Mouse (Mus musculus) gastrocnemius, adult 18-20 months (tissue): Measurements from ENCODE around the gene Ubap2. TPM values are rescaled to one million over a fixed set of nuclear protein-coding genes. Genes with fewer than 3 reads are reported as not detected.

Source experiments
- DNase-seq: peaks from one replicate; pipeline ENCODE4 v3.0.0; 2021; ENCODE audit warnings: low spot score
- long read RNA-seq, 2 experiments: library from polyadenylated mRNA; stranded (forward); transcript quantifications; one replicate each; pipeline ENCODE4 v2.0.0; 2021
- total RNA-seq, 2 experiments: library from RNA; stranded (reverse); gene quantifications; 2 replicates each; pipeline ENCODE4 v1.2.3; 2021

Gene Ubap2
- total RNA-seq = 10 to 100 TPM; 87.1 to 89.5 TPM
- long read RNA-seq, experiment 1, full-length matches to known transcripts = 23 of 103 reads
- long read RNA-seq, experiment 1, partial matches to known transcripts = 34 of 103 reads
- long read RNA-seq, experiment 1, other reads (novel, unspliced or antisense) = 46 of 103 reads
- long read RNA-seq, experiment 2, full-length matches to known transcripts = 25 of 80 reads
- long read RNA-seq, experiment 2, partial matches to known transcripts = 17 of 80 reads
- long read RNA-seq, experiment 2, other reads (novel, unspliced or antisense) = 38 of 80 reads

- peak; percentile 97 for DNase-seq
These were observed at the start of gene Ubap2 for GRCm38 (mm10) chr4:41274980-41275850. Gene Ubap2 (minus strand): TSS chr4:41275144.

- no peak for DNase-seq
These were observed 46.0 kb upstream of the Ubap2 start for GRCm38 (mm10) chr4:41320971-41321370.

- DNase-seq = no peak
These were observed 43.3 kb upstream of the Ubap2 start for GRCm38 (mm10) chr4:41318267-41318666.

DNA sequence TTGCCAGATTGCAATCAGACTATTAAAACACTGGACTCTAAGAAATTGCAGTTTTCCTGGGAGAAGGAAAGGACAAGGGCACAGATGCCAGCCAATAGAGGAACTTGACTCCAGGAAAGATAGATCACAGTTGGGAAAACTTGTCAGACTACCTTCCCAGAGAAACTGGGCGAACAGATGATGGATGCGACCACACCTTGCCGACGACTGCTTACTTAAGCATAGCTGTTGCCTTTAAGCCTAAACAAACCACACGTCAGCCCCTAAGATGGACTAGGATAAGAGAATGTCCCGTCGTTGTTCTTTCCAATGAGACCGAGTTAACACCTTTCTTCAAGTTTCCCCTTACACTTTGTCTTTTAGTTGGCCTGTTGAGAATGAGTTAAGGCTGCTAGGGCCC, 40.2 kb upstream of the Ubap2 start:
- DNase-seq = no peak

- peak; percentile 96 for DNase-seq
These were observed 39.5 kb upstream of the Ubap2 start, which contains the start of gene Dcaf12 for GRCm38 (mm10) chr4:41314141-41315129. Gene Dcaf12 (minus strand): TSS chr4:41314889.

GRCm38 (mm10) chr4:41313722-41314121, 38.8 kb upstream of the Ubap2 start:
- DNase-seq = no peak

- no peak for DNase-seq
These were observed 35.9 kb upstream of the Ubap2 start for GRCm38 (mm10) chr4:41310567-41311563.

GRCm38 (mm10) chr4:41307406-41307805, 32.5 kb upstream of the Ubap2 start:
- DNase-seq = no peak

- DNase-seq = no peak
These were observed 29.4 kb upstream of the Ubap2 start for GRCm38 (mm10) chr4:41304302-41304701.

GRCm38 (mm10) chr4:41303671-41304070, 28.7 kb upstream of the Ubap2 start:
- no peak for DNase-seq

- no peak for DNase-seq
These were observed 24.0 kb upstream of the Ubap2 start for GRCm38 (mm10) chr4:41298976-41299375.

DNA sequence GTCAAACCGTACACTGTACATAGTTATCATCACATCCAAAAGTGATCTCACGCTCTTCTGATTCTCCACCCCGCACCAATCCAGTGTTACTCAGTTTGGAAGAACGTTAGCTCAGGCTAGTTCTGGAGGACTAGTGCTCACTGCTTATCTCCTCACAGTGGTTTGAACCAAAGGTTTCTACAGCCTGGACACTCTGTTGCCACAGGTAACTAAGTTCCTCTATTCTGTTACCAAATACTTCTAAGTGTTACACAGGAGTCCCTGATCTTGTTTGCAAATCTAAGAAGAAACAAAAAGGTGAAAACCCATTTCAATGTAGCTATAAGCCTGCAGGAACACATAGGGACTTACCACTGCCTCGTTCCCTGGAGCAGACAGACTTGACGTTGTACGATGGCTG, 21.0 kb upstream of the Ubap2 start:
- DNase-seq = no peak

DNA sequence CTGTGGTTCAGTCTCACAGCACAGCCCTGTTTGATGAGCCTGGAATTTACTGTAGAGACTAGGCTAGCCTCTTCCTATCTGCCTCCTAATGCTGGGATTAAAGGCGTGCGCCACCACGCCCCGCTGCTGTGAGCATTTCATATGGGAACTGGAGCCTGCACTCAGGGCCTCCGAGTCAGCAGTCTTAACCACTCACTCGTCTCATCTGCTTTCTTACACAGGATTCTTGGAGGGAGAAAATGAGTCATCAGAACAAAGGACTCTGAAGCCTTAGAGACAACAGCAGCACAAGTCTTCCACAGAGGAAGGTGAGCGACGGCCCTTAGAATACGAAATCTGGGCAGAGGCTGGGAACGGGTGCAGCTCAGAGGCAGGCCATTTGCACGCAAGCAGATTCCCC, 20.6 kb upstream of the Ubap2 start:
- no peak for DNase-seq

DNA sequence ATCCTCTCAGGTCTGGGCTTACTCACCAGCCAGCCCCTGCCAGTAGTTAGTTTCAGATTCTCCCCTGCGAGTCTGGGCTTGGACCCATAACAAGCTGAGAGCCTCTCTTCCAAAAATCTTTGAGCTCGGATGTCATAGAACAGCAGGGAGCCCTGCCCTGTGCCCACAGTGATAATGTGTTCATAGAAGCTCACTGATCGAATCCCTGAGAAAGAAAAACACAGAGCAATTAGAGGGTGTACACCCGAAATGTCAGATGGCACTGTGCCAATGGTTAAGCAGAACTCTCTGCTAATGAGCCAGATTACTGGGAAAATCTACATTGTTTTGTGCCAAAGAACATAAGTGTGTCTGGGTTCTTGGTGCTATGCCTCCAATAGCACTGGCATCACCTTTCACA, 19.0 kb upstream of the Ubap2 start:
- peak; percentile 62 for DNase-seq

GRCm38 (mm10) chr4:41289802-41290201, 14.9 kb upstream of the Ubap2 start:
- DNase-seq = peak; percentile 27

DNA sequence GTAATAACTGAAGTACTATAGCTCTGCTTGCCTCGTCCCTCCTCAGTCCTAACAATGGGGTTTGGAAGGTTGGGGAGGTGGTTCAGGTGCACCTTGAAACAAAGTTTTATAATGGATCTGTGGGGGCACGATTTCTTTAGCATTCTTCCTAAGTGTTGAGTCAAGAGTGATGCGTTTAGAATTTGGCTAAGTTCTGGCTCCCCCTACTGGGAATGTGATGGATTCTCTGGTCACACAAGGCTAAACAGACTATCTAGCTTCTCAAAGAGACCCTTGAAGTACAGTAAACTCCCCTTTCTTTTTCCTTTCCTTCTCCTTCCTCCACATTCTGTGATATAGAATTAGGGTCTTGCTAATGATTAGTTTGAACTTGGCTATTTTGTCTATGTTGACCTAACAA, 11.5 kb upstream of the Ubap2 start:
- peak; percentile 55 for DNase-seq

DNA sequence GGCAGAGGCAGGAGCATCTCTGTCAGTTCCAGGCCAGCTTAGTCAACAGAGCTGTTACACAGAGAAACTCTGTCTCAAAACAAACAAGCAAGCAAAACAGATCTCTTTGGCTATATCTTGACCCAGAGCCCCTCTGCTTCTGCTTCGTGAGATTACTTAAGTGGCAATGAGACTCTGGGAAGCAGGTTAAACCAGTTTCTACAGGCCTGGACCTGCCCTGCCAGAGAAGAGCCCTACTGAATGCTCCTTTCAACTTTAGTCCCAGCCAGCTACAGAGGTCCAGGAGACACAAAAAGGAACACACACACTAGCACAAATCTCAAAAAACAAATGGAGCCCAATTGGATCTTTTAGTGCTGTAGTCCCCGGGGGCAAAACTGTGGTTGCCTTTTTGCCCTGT, 9.1 kb upstream of the Ubap2 start:
- DNase-seq = no peak

DNA sequence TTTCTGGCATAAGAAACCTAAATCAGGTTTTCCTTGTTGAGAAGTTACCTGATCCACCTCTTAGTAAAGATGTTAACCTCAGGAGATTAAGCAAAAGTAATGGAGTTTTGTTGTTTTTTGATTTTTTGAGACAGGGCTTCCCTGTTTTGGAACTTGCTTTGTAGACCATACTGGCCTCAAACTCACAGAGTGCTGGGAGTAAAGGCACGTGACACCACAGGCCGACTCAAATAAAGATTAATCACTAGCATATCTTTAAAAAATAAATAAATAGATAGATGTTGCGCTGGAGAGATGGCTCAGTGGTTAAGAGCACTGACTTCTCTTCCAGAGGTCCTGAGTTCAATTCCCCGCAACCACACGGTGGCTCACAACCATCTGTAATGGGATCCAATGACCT, 983 bp upstream of the Ubap2 start:
- no peak for DNase-seq

DNA sequence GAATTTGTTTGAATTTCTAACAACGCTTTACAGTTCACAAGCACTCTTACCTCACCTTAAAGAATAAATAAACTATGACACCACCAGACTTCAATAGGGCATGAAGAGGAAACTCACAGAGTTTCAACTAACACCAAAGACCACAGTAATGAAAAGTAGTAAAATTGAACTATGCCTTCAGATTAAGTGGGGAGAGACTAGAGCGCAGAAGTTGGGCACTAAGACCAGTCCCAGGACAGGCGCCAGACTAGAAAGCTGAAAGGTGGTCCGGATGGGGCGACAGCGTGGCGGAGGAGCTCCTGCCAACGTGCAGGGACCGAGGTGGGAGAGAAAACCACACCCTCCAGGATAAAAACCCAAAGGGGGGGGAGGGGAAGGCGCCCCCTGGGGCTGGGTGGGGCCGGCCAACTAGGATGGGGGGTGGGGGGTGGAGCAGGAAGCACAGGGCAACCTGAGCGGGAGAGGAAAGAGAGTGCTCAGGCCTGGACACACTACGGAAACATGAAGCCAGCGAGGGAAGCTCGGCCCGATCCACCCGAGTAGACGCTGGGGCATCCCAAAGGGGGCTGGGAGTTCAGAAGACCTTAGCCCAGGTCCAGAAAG, 466 bp downstream of the Ubap2 start:
- no peak for DNase-seq

- no peak for DNase-seq
These were observed 6.8 kb downstream of the Ubap2 start for GRCm38 (mm10) chr4:41268133-41268532.
